9 mouse cellular contexts compared by ENCODE assay signal in genomic region chr3:122418564-122419274, GRCm38 (mm10).
A peak's percentile ranks its signal among the peaks of the same experiment; 100 is the strongest.
DNase-seq lines count a peak whose midpoint lies in the region; ATAC-seq lines count a peak whose summit lies in the region.
"Had no signal": no experiment of that assay in that cellular context is flagged by ENCODE, and none has a peak within 500 bp of the region (broad histone marks: within the 10 kb centered on the region; RNA-seq: fewer than 3 reads in every experiment).

No protein-coding gene starts in this region.

- no peaks in the 10 kb centered on the region for H3K36me3 ChIP-seq in kidney, embryonic 16.5 days (ENCODE audit: insufficient read depth, low read length)
- no peaks in the 10 kb centered on the region for H3K36me3 ChIP-seq in embryonic facial prominence, embryonic 15.5 days
- H3K36me3 ChIP-seq in limb, embryonic 11.5 days (ENCODE audit: control insufficient read depth, insufficient read depth, low read length), result no peaks in the 10 kb centered on the region
- no peaks in the 10 kb centered on the region for H3K36me3 ChIP-seq in neural tube, embryonic 14.5 days (ENCODE audit: control insufficient read depth, insufficient read depth, low read length)

- peaks cover 26% of the 10 kb centered on the region for H3K4me1 ChIP-seq in kidney, embryonic 16.5 days (ENCODE audit: insufficient read depth, low read length)
- H3K4me1 ChIP-seq in embryonic facial prominence, embryonic 15.5 days, result peaks cover 35% of the 10 kb centered on the region
- H3K4me1 ChIP-seq in limb, embryonic 11.5 days (ENCODE audit: control insufficient read depth, insufficient read depth, low read length), result peaks cover 18% of the 10 kb centered on the region; the same call in 1 of the 2 replicates
- H3K4me1 ChIP-seq in neural tube, embryonic 14.5 days (ENCODE audit: control insufficient read depth, insufficient read depth, low read length), result peaks cover 12% of the 10 kb centered on the region

- no peaks in the 10 kb centered on the region for H3K27me3 ChIP-seq in kidney, embryonic 16.5 days (ENCODE audit: insufficient read depth, low read length)
- H3K27me3 ChIP-seq in embryonic facial prominence, embryonic 15.5 days, result no peaks in the 10 kb centered on the region
- peaks cover 5% of the 10 kb centered on the region; the same call in 1 of the 2 replicates for H3K27me3 ChIP-seq in limb, embryonic 11.5 days (ENCODE audit: control insufficient read depth, insufficient read depth, low read length)
- peaks cover 6% of the 10 kb centered on the region; the same call in 1 of the 2 replicates for H3K27me3 ChIP-seq in neural tube, embryonic 14.5 days (ENCODE audit: control insufficient read depth, insufficient read depth, low read length)

- no peak for DNase-seq in kidney, adult 11 months
- no peak for DNase-seq in limb, embryonic 11.5 days (ENCODE audit: low spot score)
- no peak for DNase-seq in thymus, postnatal 36 days
- DNase-seq in Muller cell, postnatal 12 days (ENCODE audit: inconsistent ontology term), result no peak
- DNase-seq: embryo, embryonic 11 days had no signal

- no peaks in the 10 kb centered on the region for H3K9me3 ChIP-seq in kidney, embryonic 16.5 days (ENCODE audit: low read length)
- H3K9me3 ChIP-seq in embryonic facial prominence, embryonic 15.5 days (replicated peaks), result no peaks in the 10 kb centered on the region
- no peaks in the 10 kb centered on the region for H3K9me3 ChIP-seq in limb, embryonic 11.5 days (ENCODE audit: control insufficient read depth, low read length)
- H3K9me3 ChIP-seq in neural tube, embryonic 14.5 days (ENCODE audit: control insufficient read depth, low read length), result no peaks in the 10 kb centered on the region

- peak overlapping the region; percentile 71 for H3K4me3 ChIP-seq in kidney, embryonic 16.5 days (ENCODE audit: low read length)
- H3K4me3 ChIP-seq in embryonic facial prominence, embryonic 15.5 days (replicated peaks), result peak overlapping the region; percentile 74
- H3K4me3 ChIP-seq in limb, embryonic 11.5 days (ENCODE audit: low read depth, low read length), result peak overlapping the region; percentile 55; the same call in 1 of the 2 replicates
- peak overlapping the region; percentile 58; the same call in 1 of the 2 replicates for H3K4me3 ChIP-seq in neural tube, embryonic 14.5 days (ENCODE audit: low read depth, low read length)

- no peak overlapping the region for H3K27ac ChIP-seq in kidney, embryonic 16.5 days (ENCODE audit: low read length)
- no peak overlapping the region for H3K27ac ChIP-seq in embryonic facial prominence, embryonic 15.5 days (replicated peaks)
- H3K27ac ChIP-seq in limb, embryonic 11.5 days (replicated peaks; ENCODE audit: low read depth, low read length), result no peak overlapping the region
- H3K27ac ChIP-seq in neural tube, embryonic 14.5 days (ENCODE audit: low read depth, low read length), result no peak overlapping the region

- 33% methylated on average over 16 of the region's 16 CpGs for WGBS in kidney, embryonic 16.5 days
- WGBS in embryonic facial prominence, embryonic 15.5 days, result 40% methylated on average over 16 of the region's 16 CpGs
- 26% methylated on average over 16 of the region's 16 CpGs for WGBS in limb, embryonic 11.5 days
- WGBS in neural tube, embryonic 14.5 days, result 32% methylated on average over 16 of the region's 16 CpGs

- no peak for ATAC-seq in kidney, embryonic 16.5 days (ENCODE audit: low FRiP score, low TSS enrichment)
- no peak for ATAC-seq in embryonic facial prominence, embryonic 15.5 days (ENCODE audit: insufficient number of reproducible peaks, low FRiP score, low TSS enrichment, low read depth)
- no peak for ATAC-seq in limb, embryonic 11.5 days (ENCODE audit: insufficient number of reproducible peaks, low FRiP score, low TSS enrichment, low read depth)
- no peak for ATAC-seq in neural tube, embryonic 14.5 days (ENCODE audit: low read depth)
- no peak for ATAC-seq in activated CD4-positive, CD25-positive, alpha-beta regulatory T cell, adult 4 months

- H3K9ac ChIP-seq in kidney, embryonic 16.5 days (replicated peaks; ENCODE audit: low read length), result no peak overlapping the region
- H3K9ac ChIP-seq in embryonic facial prominence, embryonic 15.5 days, result no peak overlapping the region
- H3K9ac ChIP-seq in limb, embryonic 11.5 days (ENCODE audit: low read length), result no peak overlapping the region
- no peak overlapping the region for H3K9ac ChIP-seq in neural tube, embryonic 14.5 days (replicated peaks; ENCODE audit: low read depth, low read length)

- peak overlapping the region; percentile 98 for H3K4me2 ChIP-seq in kidney, embryonic 16.5 days (replicated peaks; ENCODE audit: low read depth, low read length)
- peak overlapping the region; percentile 94 for H3K4me2 ChIP-seq in embryonic facial prominence, embryonic 15.5 days (replicated peaks)
- peak overlapping the region; percentile 90; the same call in 1 of the 2 replicates for H3K4me2 ChIP-seq in limb, embryonic 11.5 days (ENCODE audit: low read depth, severe bottlenecking)
- peak overlapping the region; percentile 96 for H3K4me2 ChIP-seq in neural tube, embryonic 14.5 days (ENCODE audit: low read depth, low read length)
